Mouse (Mus musculus) A20 (cell line): Measurements from ENCODE around the gene Shisa3.

ENCODE experiments used
- DNase-seq: peaks from one replicate; pipeline ENCODE4 v3.0.0-alpha.2; 2011; ENCODE audit warnings: low read depth, low spot score

Shisa3 gene

GRCm38 (mm10) chr5:67607804-67608673 lies at the start of gene Shisa3:
Shisa3 (plus strand) TSS chr5:67607882.
- DNase-seq: no peak

GRCm38 (mm10) chr5:67558644-67559043 lies 49.0 kb upstream of the Shisa3 start:
- no peak for DNase-seq

- DNase-seq: no peak
These were observed 48.6 kb upstream of the Shisa3 start for GRCm38 (mm10) chr5:67559063-67559462.

- DNase-seq: no peak
These were observed 35.0 kb upstream of the Shisa3 start for GRCm38 (mm10) chr5:67572552-67573155.

- no peak for DNase-seq
These were observed 33.6 kb upstream of the Shisa3 start for GRCm38 (mm10) chr5:67574039-67574438.

- DNase-seq: no peak
These were observed 32.0 kb upstream of the Shisa3 start for GRCm38 (mm10) chr5:67575705-67576104.

GRCm38 (mm10) chr5:67579725-67580633 lies 27.7 kb upstream of the Shisa3 start:
- DNase-seq: peak; percentile 60

GRCm38 (mm10) chr5:67595070-67595469 lies 12.6 kb upstream of the Shisa3 start:
- DNase-seq: no peak

GRCm38 (mm10) chr5:67595629-67596028 lies 12.1 kb upstream of the Shisa3 start:
- DNase-seq: no peak

GRCm38 (mm10) chr5:67599935-67600334 lies 7.7 kb upstream of the Shisa3 start:
- peak; percentile 8 for DNase-seq

- DNase-seq: no peak
These were observed 1.7 kb upstream of the Shisa3 start for GRCm38 (mm10) chr5:67605951-67606350.

GRCm38 (mm10) chr5:67606916-67607803 lies 522 bp upstream of the Shisa3 start:
- DNase-seq: no peak

GRCm38 (mm10) chr5:67608674-67609519 lies 1.2 kb downstream of the Shisa3 start:
- no peak for DNase-seq

- no peak for DNase-seq
These were observed 1.8 kb downstream of the Shisa3 start for GRCm38 (mm10) chr5:67609520-67609837.

GRCm38 (mm10) chr5:67621230-67621629 lies 13.5 kb downstream of the Shisa3 start:
- no peak for DNase-seq

GRCm38 (mm10) chr5:67628180-67628940 lies 20.7 kb downstream of the Shisa3 start:
- DNase-seq: no peak

- DNase-seq: no peak
These were observed 21.8 kb downstream of the Shisa3 start for GRCm38 (mm10) chr5:67629440-67629839.

GRCm38 (mm10) chr5:67629861-67630260 lies 22.2 kb downstream of the Shisa3 start:
- DNase-seq: no peak

- DNase-seq: no peak
These were observed 23.6 kb downstream of the Shisa3 start for GRCm38 (mm10) chr5:67631261-67631660.
